ENCODE assay signal across 7 mouse cellular contexts in genomic region chr11:84879772-84880464, GRCm38 (mm10). TPM values are rescaled to one million over a fixed set of nuclear protein-coding genes. Genes with fewer than 3 reads are reported as not detected.
DNase-seq lines count a peak whose midpoint lies in the region; ATAC-seq and TF ChIP-seq lines count a peak whose summit lies in the region.

Gene Myo19, plus strand, starts transcription at chr11:84880148.
Gene Pigw, minus strand, starts transcription at chr11:84880285.

- H3K36me3 ChIP-seq in midbrain, embryonic 10.5 days = peaks cover 52% of the 10 kb centered on the region

- no peaks in the 10 kb centered on the region for H3K27me3 ChIP-seq in midbrain, embryonic 10.5 days (ENCODE audit: low read depth, poor library complexity, severe bottlenecking)

- peaks cover 1% of the 10 kb centered on the region; the same call in 1 of the 2 replicates for H3K4me1 ChIP-seq in cortical plate, adult 2 months (ENCODE audit: control insufficient read depth, insufficient read depth, low read length)
- H3K4me1 ChIP-seq in midbrain, embryonic 10.5 days = peaks cover 24% of the 10 kb centered on the region

- peak; percentile 88 for ATAC-seq in inflammation-experienced regulatory T-cells, adult 6 months

- intact Hi-C loops in left cerebral cortex, postnatal 36 days (cut with DNase I) = loop anchor here (2.0 kb wide), 1 partner anchor 37 kb away; the partner anchor contains the start of gene Znhit3

- TF ChIP-seq POLR2A in cortical plate, adult 2 months (IDR thresholded peaks at IDR 0.05; ENCODE audit: extremely low read depth, insufficient read depth, low read length) = 0 out of 2 replicates have a peak, but pooled peaks have one; percentile 44

- H3K9me3 ChIP-seq in midbrain, embryonic 10.5 days (replicated peaks) = no peaks in the 10 kb centered on the region

- under 1% methylated on average over 81 of the region's 81 CpGs for WGBS in midbrain, embryonic 10.5 days

- TF ChIP-seq CTCF in cortical plate, adult 2 months (IDR thresholded peaks at IDR 0.05; ENCODE audit: extremely low read depth, insufficient read depth, low read length) = no peak

- DNase-seq in adrenal gland, adult (ENCODE audit: inconsistent age in 2 of 2, low spot score in 1 of 2) = peak; percentile 89 to 92
- DNase-seq in gastrocnemius, postnatal 10 days = peak; percentile 89
- DNase-seq in left cerebral cortex, postnatal 36 days (ENCODE audit: low spot score in 2 of 2) = peak; percentile 81 to 87
- peak; percentile 64 for DNase-seq in midbrain, embryonic 10.5 days (ENCODE audit: low spot score)
- DNase-seq in right cerebral cortex, postnatal 4 days = peak; percentile 81

- H3K27ac ChIP-seq in cortical plate, adult 2 months (ENCODE audit: insufficient read depth, low read length) = peak within 1 kb of the TSS; percentile 90
- H3K27ac ChIP-seq in midbrain, embryonic 10.5 days (replicated peaks) = peak within 1 kb of the TSS; percentile 92

- H3K4me3 ChIP-seq in cortical plate, adult 2 months (ENCODE audit: insufficient read depth, low read length) = peak within 1 kb of the TSS; percentile 99
- H3K4me3 ChIP-seq in midbrain, embryonic 10.5 days = peak within 1 kb of the TSS; percentile 63

RNA-seq across cellular contexts. Expression of gene Myo19, which starts in this region (rescaled TPM):
- polyA plus RNA-seq in cortical plate, adult 2 months (2012; rRNA removed) = 14.6 and 16.1 TPM in 2 replicates
- total RNA-seq in gastrocnemius, postnatal 10 days (2021) = 1 to 10 TPM; 4.4 to 5.3 TPM
- 1 to 10 TPM; 1.2 to 2.8 (median 2.4) TPM for polyA plus RNA-seq in inflammation-experienced regulatory T-cells, adult 6 months (2017; shearing (Covaris generic))
- total RNA-seq in left cerebral cortex, postnatal 36 days (2021) = 10 to 100 TPM in 1 of 2 experiments, 1 to 10 TPM in 1; 9.3 to 15.4 TPM
- polyA plus RNA-seq in midbrain, embryonic 10.5 days (2016; fragmentation: Nextera tagmentation; extraction: Ambion mirVana) = 11.8 and 12.6 TPM in 2 replicates

RNA-seq across cellular contexts. Expression of gene Pigw, which starts in this region (rescaled TPM):
- 4.0 and 4.9 TPM in 2 replicates for polyA plus RNA-seq in cortical plate, adult 2 months (2012; rRNA removed)
- total RNA-seq in gastrocnemius, postnatal 10 days (2021) = 1 to 10 TPM; 6.3 to 7.7 TPM
- 1 to 10 TPM; 2.1 to 4.2 (median 2.8) TPM for polyA plus RNA-seq in inflammation-experienced regulatory T-cells, adult 6 months (2017; shearing (Covaris generic))
- 1 to 10 TPM; 7.1 to 7.9 TPM for total RNA-seq in left cerebral cortex, postnatal 36 days (2021)
- polyA plus RNA-seq in midbrain, embryonic 10.5 days (2016; fragmentation: Nextera tagmentation; extraction: Ambion mirVana) = 2.2 and 3.4 TPM in 2 replicates

Comparison
In these comparisons a context has a peak if more than half of its experiments do, and no peak if none do; other contexts are left out.
1. Peak in every context shown above with its lines: DNase-seq, ATAC-seq, H3K4me3 ChIP-seq and H3K27ac ChIP-seq.